Mouse (Mus musculus): ENCODE results near the gene Zfp362.

Zfp362 gene

GRCm38 (mm10) chr4:128806043-128806826, at the start of gene Zfp362:
TSS of gene Zfp362 (minus strand) at chr4:128806045.
- in situ Hi-C loops (cut with MseI, MboI), result no loop called here

- in situ Hi-C loops (cut with MseI, MboI), result loop anchor here (10.0 kb wide), 2 partner anchors 81 to 141 kb away; no protein-coding TSS in a partner anchor
Observed at GRCm38 (mm10) chr4:128855613-128856040, 49.8 kb upstream of the Zfp362 start.

- in situ Hi-C loops (cut with MseI, MboI), result loop anchor here (10.0 kb wide), 2 partner anchors 78 to 138 kb away; no protein-coding TSS in a partner anchor
Observed at GRCm38 (mm10) chr4:128853117-128853516, 47.3 kb upstream of the Zfp362 start.

GRCm38 (mm10) chr4:128852266-128852887, 46.5 kb upstream of the Zfp362 start:
- in situ Hi-C loops (cut with MseI, MboI), result loop anchor here (10.0 kb wide), 2 partner anchors 78 to 138 kb away; no protein-coding TSS in a partner anchor

- in situ Hi-C loops (cut with MseI, MboI), result loop anchor here (10.0 kb wide), 2 partner anchors 75 to 135 kb away; no protein-coding TSS in a partner anchor
Observed at GRCm38 (mm10) chr4:128849686-128850085, 43.8 kb upstream of the Zfp362 start.

- in situ Hi-C loops (cut with MseI, MboI), result no loop called here
Observed at GRCm38 (mm10) chr4:128848961-128849360, 43.1 kb upstream of the Zfp362 start.

- in situ Hi-C loops (cut with MseI, MboI), result no loop called here
Observed at GRCm38 (mm10) chr4:128845367-128845973, 39.6 kb upstream of the Zfp362 start.

- in situ Hi-C loops (cut with MseI, MboI), result no loop called here
Observed at GRCm38 (mm10) chr4:128844566-128844965, 38.7 kb upstream of the Zfp362 start.

- in situ Hi-C loops (cut with MseI, MboI), result no loop called here
Observed at GRCm38 (mm10) chr4:128841259-128841658, 35.4 kb upstream of the Zfp362 start.

GRCm38 (mm10) chr4:128839811-128840738, 34.2 kb upstream of the Zfp362 start:
- in situ Hi-C loops (cut with MseI, MboI), result no loop called here

- in situ Hi-C loops (cut with MseI, MboI), result no loop called here
Observed at GRCm38 (mm10) chr4:128838202-128838601, 32.4 kb upstream of the Zfp362 start.

- in situ Hi-C loops (cut with MseI, MboI), result no loop called here
Observed at GRCm38 (mm10) chr4:128824131-128824530, 18.3 kb upstream of the Zfp362 start.

- in situ Hi-C loops (cut with MseI, MboI), result no loop called here
Observed at GRCm38 (mm10) chr4:128820568-128820967, 14.7 kb upstream of the Zfp362 start.

- in situ Hi-C loops (cut with MseI, MboI), result no loop called here
Observed at GRCm38 (mm10) chr4:128817011-128817410, 11.2 kb upstream of the Zfp362 start.

GRCm38 (mm10) chr4:128811382-128812056, 5.7 kb upstream of the Zfp362 start:
- in situ Hi-C loops (cut with MseI, MboI), result no loop called here

GRCm38 (mm10) chr4:128806827-128807179, 958 bp upstream of the Zfp362 start:
- in situ Hi-C loops (cut with MseI, MboI), result no loop called here

GRCm38 (mm10) chr4:128805150-128806042, 449 bp downstream of the Zfp362 start:
- in situ Hi-C loops (cut with MseI, MboI), result no loop called here

GRCm38 (mm10) chr4:128804426-128805149, 1.3 kb downstream of the Zfp362 start:
- in situ Hi-C loops (cut with MseI, MboI), result no loop called here

GRCm38 (mm10) chr4:128803569-128803968, 2.3 kb downstream of the Zfp362 start:
- in situ Hi-C loops (cut with MseI, MboI), result no loop called here

Measured in mouse trophoblast stem cell (cell line).